Mouse (Mus musculus): ENCODE results near the gene Sema4c. TPM values are rescaled to one million over a fixed set of nuclear protein-coding genes. Genes with fewer than 3 reads are reported as not detected.
"Not testable (repeated sequence)": the region's sequence is repeated elsewhere in the genome, so short reads cannot be mapped to it uniquely, and the experiment has no call there.

Sema4c gene
- polyA plus RNA-seq, 1 experiment from 2014 or later = 10.0 TPM

- ATAC-seq (ENCODE audit: extremely low read depth, insufficient number of reproducible peaks, low FRiP score, low TSS enrichment) = no peak
- H3K4me1 ChIP-seq = peaks cover 45% of the 10 kb centered on the region
- peaks cover 56% of the 10 kb centered on the region for H3K36me3 ChIP-seq
These were observed 15.2 kb downstream of the Sema4c start for GRCm38 (mm10) chr1:36542925-36543324.

DNA sequence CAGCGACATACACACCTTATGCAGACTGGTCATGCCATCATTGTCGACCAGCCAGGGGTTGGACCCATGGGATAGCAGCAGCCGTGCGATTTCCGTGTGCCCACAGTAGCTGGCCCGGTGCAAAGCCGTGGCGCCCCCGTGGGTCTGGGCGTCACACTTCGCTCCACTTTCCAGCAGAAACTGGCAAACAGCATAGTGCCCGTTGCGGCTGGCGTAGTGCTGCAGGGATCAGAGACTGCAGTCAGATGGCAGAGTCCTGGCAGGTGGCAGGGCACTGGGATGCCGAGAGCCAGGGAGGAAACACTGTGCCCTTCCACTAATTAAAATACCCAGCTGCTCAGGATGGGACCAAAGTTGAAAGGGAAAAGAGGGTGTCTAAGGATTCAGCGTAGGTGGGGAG is 16.3 kb downstream of the Sema4c start:
- peaks cover 61% of the 10 kb centered on the region for H3K36me3 ChIP-seq
- ATAC-seq (ENCODE audit: extremely low read depth, insufficient number of reproducible peaks, low FRiP score, low TSS enrichment) = no peak
- no peak overlapping the region for H3K27ac ChIP-seq (replicated peaks)
- H3K27me3 ChIP-seq (replicated peaks) = no peaks in the 10 kb centered on the region
- no peaks in the 10 kb centered on the region for H3K9me3 ChIP-seq
- H3K9ac ChIP-seq = no peak overlapping the region
- WGBS = 90% methylated on average over 16 of the region's 16 CpGs
- H3K4me2 ChIP-seq = no peak overlapping the region
- H3K4me3 ChIP-seq = no peak overlapping the region
- peaks cover 43% of the 10 kb centered on the region for H3K4me1 ChIP-seq

More at GRCm38 (mm10) chr1:36542925-36543324, 15.2 kb downstream of the Sema4c start:
- Histone ChIP-seq H3K27me3 (replicated peaks) (no peaks in the 10 kb centered on the region), H3K9ac (no peak overlapping the region), H3K4me2 (no peak overlapping the region), H3K4me3 (no peak overlapping the region), H3K27ac (replicated peaks) (no peak overlapping the region), H3K9me3 (no peaks in the 10 kb centered on the region)
- 84% methylated on average over 9 of the region's 9 CpGs for WGBS

DNA sequence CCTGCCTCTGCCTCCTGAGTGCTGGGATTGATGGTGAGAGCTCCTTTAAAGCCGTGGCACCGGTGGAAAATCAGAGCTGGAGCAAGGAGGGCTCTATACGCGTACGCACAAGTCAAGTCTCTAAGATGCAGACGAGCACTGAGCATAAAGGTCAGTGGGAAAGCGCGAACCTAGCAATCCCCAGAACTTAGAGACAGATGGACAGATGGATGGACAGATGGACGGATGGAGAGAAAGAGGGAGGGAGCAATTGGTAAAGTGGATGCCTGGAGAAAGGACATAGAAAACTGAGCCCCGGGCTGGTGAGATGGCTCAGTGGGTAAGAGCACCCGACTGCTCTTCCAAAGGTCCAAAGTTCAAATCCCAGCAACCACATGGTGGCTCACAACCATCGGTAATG is 17.3 kb downstream of the Sema4c start:
- Histone ChIP-seq H3K9ac (no peak overlapping the region), H3K4me3 (no peak overlapping the region), H3K36me3 (peaks cover 61% of the 10 kb centered on the region), H3K27ac (replicated peaks) (0 out of 2 replicates have a peak overlapping the region, but pooled peaks have one; percentile 24), H3K4me1 (peaks cover 44% of the 10 kb centered on the region), H3K27me3 (replicated peaks) (no peaks in the 10 kb centered on the region), H3K4me2 (no peak overlapping the region), H3K9me3 (no peaks in the 10 kb centered on the region)
- no peak for ATAC-seq (ENCODE audit: extremely low read depth, insufficient number of reproducible peaks, low FRiP score, low TSS enrichment)
- 91% methylated on average over 12 of the region's 12 CpGs for WGBS

- ATAC-seq (ENCODE audit: extremely low read depth, insufficient number of reproducible peaks, low FRiP score, low TSS enrichment) = no peak
- Histone ChIP-seq H3K27ac (replicated peaks) (peak overlapping the region; percentile 92), H3K4me3 (no peak overlapping the region), H3K4me1 (peaks cover 45% of the 10 kb centered on the region), H3K9me3 (no peaks in the 10 kb centered on the region), H3K4me2 (no peak overlapping the region), H3K9ac (no peak overlapping the region), H3K36me3 (peaks cover 61% of the 10 kb centered on the region), H3K27me3 (replicated peaks) (no peaks in the 10 kb centered on the region)
- 88% methylated on average over 11 of the region's 11 CpGs for WGBS
These were observed 18.0 kb downstream of the Sema4c start for GRCm38 (mm10) chr1:36540132-36540531.

- WGBS = 26% methylated on average over 9 of the region's 9 CpGs
- Histone ChIP-seq H3K27ac (replicated peaks) (peak within 1 kb of the TSS; percentile 92), H3K4me3 (no peak within 1 kb of the TSS), H3K36me3 (peaks cover 60% of the 10 kb centered on the region), H3K9ac (peak within 1 kb of the TSS; percentile 58), H3K27me3 (replicated peaks) (no peaks in the 10 kb centered on the region), H3K4me2 (no peak within 1 kb of the TSS), H3K4me1 (peaks cover 54% of the 10 kb centered on the region), H3K9me3 (no peaks in the 10 kb centered on the region)
- peak; percentile 82 for ATAC-seq (ENCODE audit: extremely low read depth, insufficient number of reproducible peaks, low FRiP score, low TSS enrichment)
These were observed 19.0 kb downstream of the Sema4c start, which contains the start of gene Gm42417 for GRCm38 (mm10) chr1:36539186-36539585. Gene Gm42417 (minus strand): TSS chr1:36539429.

DNA sequence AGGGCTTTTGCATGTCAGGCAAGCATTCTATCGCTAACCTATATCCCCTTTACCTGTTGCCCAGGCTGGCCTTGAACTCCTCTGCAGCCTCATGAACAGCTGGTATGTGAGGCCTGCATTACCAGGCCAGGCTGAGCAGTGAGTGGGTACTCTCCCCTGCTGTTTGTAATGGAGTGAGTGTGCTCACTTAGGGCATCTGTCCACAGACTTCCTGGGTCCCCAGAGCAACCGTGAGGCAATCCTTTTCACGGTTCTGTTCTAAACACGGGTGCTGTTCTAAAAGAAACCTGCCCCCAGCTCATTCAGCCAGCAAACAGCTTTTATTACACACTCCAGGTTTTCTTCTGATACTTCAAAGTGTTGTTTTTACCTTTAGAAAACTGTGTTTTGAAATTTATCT is 19.4 kb downstream of the Sema4c start:
- Histone ChIP-seq H3K4me1 (peaks cover 59% of the 10 kb centered on the region), H3K9ac (peak overlapping the region; percentile 16; the same call in 1 of the 2 replicates), H3K4me3 (no peak overlapping the region), H3K27ac (replicated peaks) (peak overlapping the region; percentile 92), H3K9me3 (no peaks in the 10 kb centered on the region), H3K4me2 (no peak overlapping the region), H3K27me3 (replicated peaks) (no peaks in the 10 kb centered on the region), H3K36me3 (peaks cover 55% of the 10 kb centered on the region)
- ATAC-seq (ENCODE audit: extremely low read depth, insufficient number of reproducible peaks, low FRiP score, low TSS enrichment) = no peak
- 64% methylated on average over 4 of the region's 4 CpGs for WGBS

- not testable (repeated sequence) for H3K4me3 ChIP-seq; H3K27me3 ChIP-seq (replicated peaks); ATAC-seq (ENCODE audit: extremely low read depth, insufficient number of reproducible peaks, low FRiP score, low TSS enrichment); H3K9me3 ChIP-seq
- H3K4me2 ChIP-seq = peak within 1 kb of the TSS; percentile 12
- H3K9ac ChIP-seq = peak within 1 kb of the TSS; percentile 66
- WGBS = 75% methylated on average over 9 of the region's 9 CpGs
- H3K4me1 ChIP-seq = peaks cover 65% of the 10 kb centered on the region
- peaks cover 49% of the 10 kb centered on the region for H3K36me3 ChIP-seq
- peak within 1 kb of the TSS; percentile 89 for H3K27ac ChIP-seq (replicated peaks)
These were observed 21.4 kb downstream of the Sema4c start, which contains the start of gene Ankrd23 for GRCm38 (mm10) chr1:36536783-36537182. Gene Ankrd23 (minus strand): TSS chr1:36536883.

DNA sequence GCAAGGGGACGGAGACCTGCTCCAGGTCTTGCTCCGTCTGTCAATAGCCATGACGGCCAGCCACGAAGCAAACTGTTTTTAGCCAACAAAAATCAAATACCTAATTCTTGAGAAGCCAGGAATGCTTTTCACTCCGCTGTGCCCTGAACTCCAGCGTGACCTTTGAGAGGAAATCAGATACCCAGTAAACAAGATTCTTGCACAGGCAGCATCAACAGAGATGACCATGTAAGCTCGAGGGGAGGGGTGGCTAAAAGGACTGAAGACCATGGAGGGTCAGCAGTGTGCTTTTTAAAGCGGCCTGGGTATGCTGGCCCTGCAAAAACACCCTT is 21.8 kb downstream of the Sema4c start:
- H3K27ac ChIP-seq (replicated peaks) = peak overlapping the region; percentile 89
- H3K27me3 ChIP-seq (replicated peaks) = no peaks in the 10 kb centered on the region
- peak overlapping the region; percentile 66 for H3K9ac ChIP-seq
- no peak for ATAC-seq (ENCODE audit: extremely low read depth, insufficient number of reproducible peaks, low FRiP score, low TSS enrichment)
- H3K4me1 ChIP-seq = peaks cover 68% of the 10 kb centered on the region
- H3K9me3 ChIP-seq = no peaks in the 10 kb centered on the region
- 31% methylated on average over 8 of the region's 8 CpGs for WGBS
- H3K4me3 ChIP-seq = no peak overlapping the region
- peaks cover 48% of the 10 kb centered on the region for H3K36me3 ChIP-seq
- peak overlapping the region; percentile 12 for H3K4me2 ChIP-seq

DNA sequence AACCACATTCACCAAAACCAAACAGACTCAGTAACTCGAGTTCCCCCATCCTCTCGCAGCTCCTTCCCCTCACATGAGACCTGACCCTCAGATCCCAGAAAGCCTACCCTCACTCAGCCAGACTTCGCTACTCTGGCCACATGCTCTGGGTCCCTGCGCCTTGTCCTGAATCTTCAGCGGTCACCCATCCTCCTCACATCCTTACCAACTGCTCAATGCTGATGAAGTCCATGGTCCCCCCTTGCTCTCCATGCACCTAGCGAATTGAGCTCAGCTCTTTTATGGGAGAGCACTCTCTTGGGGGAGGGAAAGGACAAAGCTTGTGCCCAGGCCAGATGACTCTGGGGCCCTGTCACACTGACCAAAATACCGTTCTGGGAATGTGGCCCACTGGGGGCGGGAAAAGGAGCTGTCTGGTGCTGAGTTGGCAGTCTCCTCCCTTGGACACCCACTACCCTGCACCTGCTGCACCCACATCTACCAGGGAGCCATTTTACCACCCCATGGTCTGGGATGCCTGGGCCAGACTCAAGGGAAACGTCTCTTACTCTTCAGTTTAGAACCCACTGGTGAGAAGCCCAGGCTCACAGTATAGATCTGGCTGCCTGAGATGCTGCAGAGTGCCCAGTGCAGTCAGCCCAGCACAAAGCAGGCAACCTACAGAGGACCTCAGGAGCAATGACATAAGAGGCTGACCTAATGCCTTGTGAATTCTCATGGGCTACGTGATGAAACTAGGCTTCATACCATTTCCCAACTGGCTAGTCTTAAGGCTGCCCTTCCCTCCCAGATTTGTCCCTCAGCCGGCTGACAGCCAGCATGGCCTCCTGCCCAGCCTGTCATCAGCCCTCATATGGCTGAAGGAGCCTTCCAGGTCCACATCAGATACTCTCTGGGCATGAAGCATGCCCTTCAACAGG is 22.4 kb downstream of the Sema4c start:
- Histone ChIP-seq H3K4me2 (peak overlapping the region; percentile 12), H3K4me1 (peaks cover 75% of the 10 kb centered on the region), H3K9ac (peak overlapping the region; percentile 66), H3K27ac (replicated peaks) (peak overlapping the region; percentile 89), H3K9me3 (no peaks in the 10 kb centered on the region), H3K36me3 (peaks cover 43% of the 10 kb centered on the region), H3K27me3 (replicated peaks) (no peaks in the 10 kb centered on the region), H3K4me3 (no peak overlapping the region)
- WGBS = 61% methylated on average over 11 of the region's 11 CpGs
- no peak; the same call in 1 of the 2 replicates for ATAC-seq (ENCODE audit: extremely low read depth, insufficient number of reproducible peaks, low FRiP score, low TSS enrichment)

- Histone ChIP-seq H3K4me3 (no peak overlapping the region), H3K4me1 (peaks cover 83% of the 10 kb centered on the region), H3K27ac (replicated peaks) (peak overlapping the region; percentile 89), H3K4me2 (no peak overlapping the region), H3K27me3 (replicated peaks) (no peaks in the 10 kb centered on the region), H3K9ac (peak overlapping the region; percentile 66; the same call in 1 of the 2 replicates), H3K36me3 (peaks cover 34% of the 10 kb centered on the region), H3K9me3 (no peaks in the 10 kb centered on the region)
- no peak for ATAC-seq (ENCODE audit: extremely low read depth, insufficient number of reproducible peaks, low FRiP score, low TSS enrichment)
- WGBS = 60% methylated on average over 6 of the region's 6 CpGs
These were observed 23.5 kb downstream of the Sema4c start for GRCm38 (mm10) chr1:36534595-36535058.

DNA sequence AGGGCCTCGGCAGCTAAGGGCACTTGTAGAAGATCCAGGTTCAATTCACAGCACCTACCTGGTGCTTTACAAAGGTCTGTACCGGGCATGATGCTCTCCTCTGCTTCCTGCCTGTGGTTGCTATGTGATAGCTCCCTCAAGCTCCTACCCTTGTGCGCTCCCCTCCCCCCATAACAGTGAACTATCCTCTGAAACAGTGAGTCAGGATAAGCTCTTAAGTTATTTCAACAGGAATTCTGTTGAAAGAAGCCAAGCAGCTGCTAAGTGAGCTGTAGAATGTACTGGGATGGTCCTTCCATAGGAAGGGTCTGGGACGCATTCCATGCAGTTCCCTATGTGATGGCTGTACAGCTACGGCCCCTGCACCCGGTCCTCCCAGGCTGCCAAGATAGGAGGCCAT is 24.6 kb downstream of the Sema4c start:
- H3K27me3 ChIP-seq (replicated peaks) = no peaks in the 10 kb centered on the region
- 52% methylated on average over 6 of the region's 6 CpGs for WGBS
- no peaks in the 10 kb centered on the region for H3K9me3 ChIP-seq
- H3K27ac ChIP-seq (replicated peaks) = peak overlapping the region; percentile 89; the same call in 1 of the 2 replicates
- ATAC-seq (ENCODE audit: extremely low read depth, insufficient number of reproducible peaks, low FRiP score, low TSS enrichment) = no peak
- H3K9ac ChIP-seq = peak overlapping the region; percentile 34
- H3K4me1 ChIP-seq = peaks cover 75% of the 10 kb centered on the region
- H3K4me3 ChIP-seq = no peak overlapping the region
- no peak overlapping the region for H3K4me2 ChIP-seq
- H3K36me3 ChIP-seq = peaks cover 25% of the 10 kb centered on the region

Measured in heart, embryonic 13.5 days (tissue).